Mouse (Mus musculus): ENCODE results near the gene Zfp648.

- no peak for TF ChIP-seq CTCF (IDR thresholded peaks at IDR 0.05; ENCODE audit: low read depth)
- TF ChIP-seq EP300 (IDR thresholded peaks at IDR 0.05; ENCODE audit: low read depth), result no peak
Measured at GRCm38 (mm10) chr1:154177781-154178180, 23.2 kb upstream of the Zfp648 start.
